Mouse (Mus musculus) brown adipose tissue, adult 24 weeks (tissue): Measurements from ENCODE around the gene Dyrk2. TPM values are rescaled to one million over a fixed set of nuclear protein-coding genes. Genes with fewer than 3 reads are reported as not detected.
A peak's percentile ranks its signal among the peaks of the same experiment; 100 is the strongest.

Experiments
- H3K27ac ChIP-seq: fragments of 200-500 bp; replicated peaks from 2 replicates; pipeline ENCODE4 v1.5.1; 2012; ENCODE audit warnings: low read depth, mild to moderate bottlenecking, low read length
- H3K4me1 ChIP-seq: fragments of 200-500 bp; 2 replicates; pipeline ENCODE4 v1.6.1; 2012; ENCODE audit warnings: low read length, mixed read lengths; ENCODE audit not compliant: control insufficient read depth, insufficient read depth, insufficient read length
- H3K4me3 ChIP-seq: fragments of 200-500 bp; 2 replicates; pipeline ENCODE4 v1.5.1; 2012; ENCODE audit warnings: low read depth, mild to moderate bottlenecking, low read length, moderate library complexity; ENCODE audit not compliant: insufficient read depth
- polyA plus RNA-seq: library from polyadenylated mRNA; stranded (reverse); fragments of >200 nt; gene quantifications from 2 replicates; pipeline ENCODE4 v1.2.4, GENCODE M21; 2012; ENCODE audit not compliant: missing spikeins, insufficient read depth, insufficient read length

Gene Dyrk2
- 11.1 and 17.8 TPM in 2 replicates for polyA plus RNA-seq

GRCm38 (mm10) chr10:118870201-118870980 is at the start of gene Dyrk2:
Gene Dyrk2, minus strand, starts transcription at chr10:118870209.
- peak within 1 kb of the TSS; percentile 78 for H3K27ac ChIP-seq
- peak within 1 kb of the TSS; percentile 79 for H3K4me3 ChIP-seq
- peaks cover 10% of the 10 kb centered on the region for H3K4me1 ChIP-seq

DNA sequence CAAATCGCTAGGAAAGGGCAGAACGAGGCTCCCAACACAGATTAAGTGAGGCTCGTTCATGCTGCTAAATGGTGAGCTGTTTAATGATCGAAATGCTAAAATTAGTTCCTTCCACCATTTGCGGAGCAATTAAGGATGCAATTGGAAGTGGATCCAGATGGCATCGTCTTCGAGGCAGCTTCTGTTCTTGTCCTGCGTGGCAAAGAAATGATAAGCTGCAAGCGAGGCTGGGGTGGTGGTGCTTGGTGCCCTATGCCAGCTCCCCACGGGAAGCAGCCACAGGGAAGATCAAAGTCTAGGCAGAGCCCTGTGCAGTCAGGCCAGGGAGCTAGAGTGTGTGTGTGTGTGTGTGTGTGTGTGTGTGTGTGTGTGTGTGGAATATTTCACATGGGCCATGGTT is 32.6 kb upstream of the Dyrk2 start:
- Histone ChIP-seq H3K27ac (no peak overlapping the region), H3K4me3 (no peak overlapping the region), H3K4me1 (no peaks in the 10 kb centered on the region)

DNA sequence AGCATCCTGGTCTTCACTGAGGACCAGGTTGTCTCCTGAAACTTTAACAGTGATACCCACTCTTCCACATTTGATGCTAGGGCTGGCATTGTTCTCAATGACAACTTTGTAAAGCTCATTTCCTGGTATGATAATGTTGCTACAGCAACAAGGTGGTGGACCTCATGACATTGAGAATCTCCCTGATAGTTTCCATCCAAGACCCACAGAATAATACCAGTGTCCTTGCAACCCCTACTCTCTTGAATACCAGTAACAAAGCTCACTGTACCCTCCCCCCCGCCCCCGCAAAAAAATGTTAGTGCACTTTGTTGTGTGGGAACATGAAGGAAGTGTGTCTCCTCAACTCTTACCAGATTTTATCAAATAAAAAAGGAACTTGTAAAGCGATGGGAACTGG is 23.6 kb upstream of the Dyrk2 start:
- no peak overlapping the region for H3K4me3 ChIP-seq
- no peak overlapping the region for H3K27ac ChIP-seq
- H3K4me1 ChIP-seq = no peaks in the 10 kb centered on the region

DNA sequence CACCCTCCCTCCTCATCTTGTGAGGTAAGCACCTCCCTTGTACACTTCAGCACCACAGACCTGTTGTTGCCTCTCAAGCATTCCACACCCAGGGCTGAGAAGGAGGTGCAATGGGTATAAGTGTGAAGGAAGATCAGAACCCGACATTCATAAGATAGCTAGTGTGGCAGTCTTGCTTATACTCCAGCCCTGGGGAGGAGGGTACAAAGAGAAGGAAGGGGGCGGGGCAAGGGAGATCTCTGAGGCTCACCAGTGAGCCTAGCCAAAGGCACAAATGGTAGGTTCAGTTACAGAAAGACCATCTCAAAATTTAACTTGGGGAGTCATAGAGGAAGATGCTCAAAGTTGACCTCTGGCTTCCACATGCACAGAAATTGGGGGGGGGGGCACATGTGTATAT is 14.1 kb upstream of the Dyrk2 start:
- Histone ChIP-seq H3K4me1 (0 out of 2 replicates have a peak, but pooled peaks cover 2% of the 10 kb centered on the region), H3K27ac (no peak overlapping the region), H3K4me3 (no peak overlapping the region)

DNA sequence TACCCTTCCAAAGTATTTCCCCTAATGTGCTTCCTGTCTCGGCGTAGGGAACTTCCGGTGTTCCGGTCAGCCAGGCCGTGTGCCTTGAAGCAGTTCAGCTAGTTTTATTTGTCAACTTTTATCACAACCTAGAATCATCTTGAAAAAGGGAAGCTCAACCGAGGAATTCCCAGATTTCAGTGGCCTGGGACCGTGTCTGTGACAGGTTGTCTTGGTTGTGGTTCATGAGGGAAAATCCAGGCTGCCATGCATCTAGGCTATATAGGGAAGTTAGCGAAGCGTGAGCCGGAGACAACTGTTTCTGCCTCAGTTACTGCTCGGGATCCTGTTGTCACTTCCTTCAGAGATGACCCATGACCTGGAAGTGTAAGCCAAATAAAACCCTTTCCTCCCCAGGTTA is 13.3 kb upstream of the Dyrk2 start:
- no peak overlapping the region for H3K4me3 ChIP-seq
- 0 out of 2 replicates have a peak, but pooled peaks cover 2% of the 10 kb centered on the region for H3K4me1 ChIP-seq
- H3K27ac ChIP-seq = 0 out of 2 replicates have a peak overlapping the region, but pooled peaks have one; percentile 26

DNA sequence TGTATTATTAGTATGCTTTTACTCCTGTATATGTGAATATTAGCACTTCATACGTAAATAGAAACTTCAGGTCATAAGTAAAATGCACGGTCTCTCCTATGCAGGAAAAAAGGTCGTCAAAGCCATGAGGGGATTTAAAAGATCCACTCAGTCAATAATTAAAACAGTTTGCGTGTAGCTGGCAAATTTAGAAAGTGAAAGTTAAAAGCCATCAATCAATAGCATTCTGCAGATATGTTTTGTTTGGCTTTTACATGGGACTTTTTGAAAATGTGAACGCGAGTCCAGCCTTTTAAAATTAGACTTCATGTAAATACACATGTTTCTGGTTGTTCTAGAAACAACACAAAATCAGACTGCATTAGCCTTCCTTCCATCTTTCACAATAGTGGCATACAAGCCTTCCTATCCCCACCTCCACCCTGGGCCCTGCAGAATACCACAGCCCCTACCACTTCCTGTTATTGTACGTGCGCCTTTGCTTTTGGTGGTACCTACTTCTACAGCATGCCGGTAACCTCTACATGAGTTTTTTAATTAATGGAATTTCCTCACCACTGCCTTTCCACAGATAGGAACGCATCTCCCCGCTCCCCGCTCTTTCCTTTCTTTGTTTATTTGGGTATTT is 12.4 kb upstream of the Dyrk2 start:
- H3K4me1 ChIP-seq = 0 out of 2 replicates have a peak, but pooled peaks cover 2% of the 10 kb centered on the region
- H3K4me3 ChIP-seq = no peak overlapping the region
- H3K27ac ChIP-seq = no peak overlapping the region

DNA sequence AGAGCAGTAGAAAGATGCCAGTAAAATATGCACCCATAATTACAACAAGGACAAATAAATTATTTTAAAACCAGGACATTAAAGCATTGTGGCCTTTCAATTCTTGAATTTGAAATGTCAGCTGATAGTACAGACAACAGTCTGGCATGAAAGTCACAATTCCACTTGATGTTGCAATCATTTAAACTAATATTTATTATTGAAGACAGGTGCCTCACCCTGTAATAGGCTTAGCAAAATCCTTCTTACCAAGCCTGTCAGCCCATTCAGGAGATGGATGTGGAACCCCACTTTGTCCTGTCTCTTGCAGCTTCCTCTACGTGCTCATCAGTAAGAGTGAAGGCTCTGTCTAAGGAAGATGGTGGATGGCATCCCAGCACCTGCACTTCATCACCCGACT is 10.8 kb upstream of the Dyrk2 start:
- 0 out of 2 replicates have a peak, but pooled peaks cover 2% of the 10 kb centered on the region for H3K4me1 ChIP-seq

GRCm38 (mm10) chr10:118872196-118872595 is 2.2 kb upstream of the Dyrk2 start:
- Histone ChIP-seq H3K4me1 (peaks cover 2% of the 10 kb centered on the region), H3K4me3 (no peak overlapping the region), H3K27ac (no peak overlapping the region)

More for the DNA sequence above, 10.8 kb upstream of the Dyrk2 start:
- Histone ChIP-seq H3K4me3 (no peak overlapping the region), H3K27ac (no peak overlapping the region)

DNA sequence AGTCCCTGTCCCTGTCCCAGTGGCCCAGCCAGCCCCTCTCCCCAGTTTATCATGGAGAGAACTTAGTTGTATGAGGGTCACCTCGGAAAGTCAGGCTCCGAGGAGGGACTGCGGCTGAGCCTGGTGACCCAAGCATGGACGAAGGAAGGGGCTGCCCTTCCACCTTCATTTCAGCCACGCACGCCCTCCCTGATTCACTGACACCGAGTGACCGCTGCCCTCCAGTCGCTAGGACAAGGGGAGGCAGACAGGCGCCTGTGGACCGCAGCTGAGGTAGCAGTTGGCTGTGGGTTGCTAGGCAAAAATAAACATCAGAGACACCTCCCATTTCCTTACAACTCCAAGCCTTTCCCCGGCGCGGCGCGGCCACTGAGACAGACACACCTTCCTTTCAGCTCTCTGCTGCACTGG is 413 bp downstream of the Dyrk2 start:
- Histone ChIP-seq H3K27ac (peak overlapping the region; percentile 78), H3K4me3 (peak overlapping the region; percentile 65), H3K4me1 (peaks cover 13% of the 10 kb centered on the region)

DNA sequence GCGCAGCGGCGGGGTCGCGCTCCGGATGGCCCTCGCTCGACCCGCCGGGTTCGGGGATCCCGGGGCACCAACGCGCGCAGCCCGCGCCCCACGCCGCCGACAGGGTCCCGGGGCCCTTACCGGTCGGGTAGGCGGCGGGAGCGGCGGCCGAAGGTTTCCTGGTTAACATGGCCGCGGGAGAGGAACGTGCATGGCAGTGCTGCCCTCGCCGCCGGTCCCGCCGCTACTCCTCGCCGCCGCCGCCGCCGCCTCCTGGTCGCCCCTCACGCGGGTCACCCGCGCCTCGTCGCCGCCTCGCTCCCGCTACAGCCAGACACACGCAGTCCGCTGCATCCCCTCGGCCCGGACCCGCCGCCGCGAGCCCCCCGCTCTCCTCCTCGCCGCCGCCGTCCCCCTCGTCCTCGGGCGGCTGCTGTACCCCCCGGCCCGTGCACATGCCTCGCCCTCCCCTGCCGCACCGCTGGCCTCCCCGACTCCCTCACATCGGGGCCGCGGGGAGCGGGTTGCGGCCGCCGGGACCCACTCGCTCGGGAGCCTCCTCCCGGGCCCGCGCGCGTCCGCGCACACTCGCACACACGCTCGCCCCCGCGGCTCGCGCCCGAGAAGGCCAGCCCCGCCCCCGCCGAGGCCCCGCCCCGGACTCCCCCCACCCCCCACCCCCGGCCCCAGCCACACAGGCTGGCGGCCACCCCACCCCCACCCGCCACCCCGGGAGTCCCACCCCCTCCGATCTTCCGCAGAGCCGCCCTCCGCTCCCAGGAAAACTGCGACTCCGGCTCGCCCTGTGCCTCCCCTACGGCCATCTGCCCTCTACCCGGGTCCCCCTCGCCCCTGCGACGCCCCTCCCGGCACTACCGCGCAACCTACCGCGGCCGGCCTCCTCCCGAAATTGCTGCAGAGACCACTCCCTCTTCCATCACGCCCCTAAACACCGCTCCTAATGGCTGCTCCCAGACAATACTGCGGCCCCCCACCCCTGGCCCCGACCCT is 1.1 kb downstream of the Dyrk2 start:
- Histone ChIP-seq H3K27ac (peak overlapping the region; percentile 79), H3K4me3 (peak overlapping the region; percentile 79), H3K4me1 (peaks cover 13% of the 10 kb centered on the region)

GRCm38 (mm10) chr10:118867896-118868600 is 2.0 kb downstream of the Dyrk2 start:
- H3K4me1 ChIP-seq = peaks cover 13% of the 10 kb centered on the region
- peak overlapping the region; percentile 79 for H3K27ac ChIP-seq
- peak overlapping the region; percentile 79 for H3K4me3 ChIP-seq

DNA sequence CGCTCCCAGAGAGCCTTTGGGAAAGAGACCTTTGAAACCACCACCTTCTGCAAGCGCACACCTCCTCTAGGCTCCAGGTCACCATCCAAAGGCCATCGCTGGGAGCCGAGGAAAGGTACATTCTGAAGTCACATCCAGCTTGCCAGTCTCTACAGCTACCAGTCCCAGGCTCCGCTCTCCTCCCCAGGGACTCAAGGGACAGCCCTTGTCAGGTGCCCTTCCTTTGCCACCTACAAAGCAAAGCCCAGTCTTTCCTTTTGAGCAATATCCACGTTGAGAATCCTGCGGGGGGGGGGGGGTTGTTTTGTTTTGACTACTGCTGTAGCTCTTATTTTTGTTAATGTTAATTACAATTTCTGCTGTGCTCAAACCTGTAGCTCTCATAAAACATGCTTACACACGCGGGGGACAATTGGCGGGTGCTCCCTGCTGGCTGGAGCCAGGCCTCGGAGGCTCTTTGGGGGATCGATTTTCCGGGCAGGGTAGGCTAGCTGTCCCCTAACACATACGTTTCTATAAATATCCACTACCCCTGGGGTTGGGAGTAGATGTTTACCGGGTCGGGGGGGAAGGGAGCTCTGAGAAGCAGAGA is 2.6 kb downstream of the Dyrk2 start:
- H3K4me1 ChIP-seq = peaks cover 13% of the 10 kb centered on the region
- peak overlapping the region; percentile 79 for H3K4me3 ChIP-seq
- H3K27ac ChIP-seq = peak overlapping the region; percentile 79

GRCm38 (mm10) chr10:118864976-118865375 is 5.0 kb downstream of the Dyrk2 start:
- no peak overlapping the region for H3K4me3 ChIP-seq
- no peak overlapping the region for H3K27ac ChIP-seq

DNA sequence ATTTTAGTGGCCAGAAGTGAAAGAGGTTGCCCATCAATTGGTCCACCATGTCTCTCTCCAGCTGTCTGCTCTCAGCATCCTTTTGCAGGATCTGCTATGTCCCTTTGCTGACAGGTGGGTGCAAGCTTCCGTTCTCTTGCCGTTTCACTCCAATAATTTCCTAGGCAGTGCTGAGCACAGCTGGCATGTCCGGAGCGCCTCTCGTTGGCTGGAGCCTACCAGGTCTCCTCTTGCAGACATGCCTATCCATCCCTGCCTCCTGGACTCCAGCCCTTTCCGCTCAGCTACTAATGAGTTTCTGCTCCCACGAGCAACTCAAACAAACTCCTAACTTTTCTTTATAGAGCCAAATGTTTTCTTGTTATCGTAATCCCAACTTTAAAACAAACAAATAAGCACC is 6.4 kb downstream of the Dyrk2 start:
- Histone ChIP-seq H3K27ac (no peak overlapping the region), H3K4me3 (no peak overlapping the region), H3K4me1 (peaks cover 13% of the 10 kb centered on the region)

More at GRCm38 (mm10) chr10:118864976-118865375, 5.0 kb downstream of the Dyrk2 start:
- H3K4me1 ChIP-seq = peaks cover 13% of the 10 kb centered on the region
